Mouse (Mus musculus) ES-Bruce4 (cell line): ENCODE results near the gene Pcp4l1. TPM values are rescaled to one million over a fixed set of nuclear protein-coding genes. Genes with fewer than 3 reads are reported as not detected.

Experiments
- H3K27ac ChIP-seq: 2 replicates; pipeline ENCODE4 v1.5.1; 2012; ENCODE audit warnings: low read length, inconsistent platforms; ENCODE audit not compliant: insufficient read depth
- H3K27me3 ChIP-seq: 2 replicates; pipeline ENCODE4 v1.6.1; 2012; ENCODE audit warnings: mild to moderate bottlenecking, low read length, inconsistent platforms; ENCODE audit not compliant: control insufficient read depth, poor library complexity, insufficient read depth, severe bottlenecking
- H3K36me3 ChIP-seq: 2 replicates; pipeline ENCODE4 v1.6.1; 2012; ENCODE audit warnings: inconsistent platforms, mild to moderate bottlenecking, low read length, moderate library complexity; ENCODE audit not compliant: control insufficient read depth, poor library complexity, insufficient read depth, severe bottlenecking
- H3K4me1 ChIP-seq: one replicate; pipeline ENCODE4 v1.8.1; 2011; ENCODE audit warnings: low read length; ENCODE audit not compliant: control insufficient read depth, insufficient read depth
- H3K4me3 ChIP-seq: 2 replicates; pipeline ENCODE4 v1.5.1; 2011; ENCODE audit warnings: low read depth, mild to moderate bottlenecking, low read length
- H3K9ac ChIP-seq: 2 replicates; pipeline ENCODE4 v1.6.1; 2012; ENCODE audit warnings: low read depth, mild to moderate bottlenecking, inconsistent platforms; ENCODE audit not compliant: poor library complexity, severe bottlenecking
- H3K9me3 ChIP-seq: replicated peaks from 2 replicates; pipeline ENCODE4 v1.6.1; 2012; ENCODE audit warnings: mild to moderate bottlenecking, low read length, inconsistent platforms; ENCODE audit not compliant: control insufficient read depth, poor library complexity, insufficient read depth, severe bottlenecking
- CTCF ChIP-seq: IDR thresholded peaks from one replicate; pipeline ENCODE4 v1.8.1; 2011; ENCODE audit warnings: low read depth, low read length
- EP300 ChIP-seq: IDR thresholded peaks from 2 replicates; pipeline ENCODE4 v1.6.1; 2011; ENCODE audit warnings: low read depth, low read length; ENCODE audit not compliant: insufficient read depth
- POLR2A ChIP-seq: IDR thresholded peaks from one replicate; pipeline ENCODE4 v1.8.1; 2011; ENCODE audit warnings: low read length; ENCODE audit not compliant: insufficient read depth
- polyA plus RNA-seq: library from polyadenylated mRNA; stranded (reverse); fragments of >200 nt; gene quantifications from 2 replicates; pipeline ENCODE4 v1.2.4, GENCODE M21; 2011; ENCODE audit warnings: low read depth; ENCODE audit not compliant: missing spikeins, insufficient read depth, insufficient read length

The Pcp4l1 gene
- polyA plus RNA-seq, 1 experiment = 0.37 TPM

DNA sequence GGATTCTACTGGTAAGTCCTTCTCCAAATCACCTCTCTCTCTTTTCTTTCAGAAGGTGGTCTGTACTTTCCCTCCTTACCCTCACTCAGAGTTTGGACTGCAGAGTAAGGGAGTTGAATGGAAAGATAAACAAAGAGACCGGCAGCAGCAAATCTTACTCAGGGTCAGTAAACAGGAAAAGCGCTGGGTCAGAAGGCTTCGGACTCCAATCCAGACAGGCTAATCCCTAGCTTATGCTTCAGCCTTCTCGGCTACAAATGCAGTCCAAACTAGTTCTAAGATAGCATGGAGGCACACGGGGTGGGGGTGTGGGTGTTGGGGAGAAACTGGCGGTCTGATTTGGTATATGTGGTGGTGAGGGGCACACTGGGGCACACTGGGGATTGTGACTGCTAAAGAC lies 41.4 kb upstream of the Pcp4l1 start:
- TF ChIP-seq POLR2A = no peak
- TF ChIP-seq EP300 = no peak
- no peak for TF ChIP-seq CTCF
- H3K4me3 ChIP-seq = no peak overlapping the region
- peaks cover 36% of the 10 kb centered on the region for H3K36me3 ChIP-seq
- no peaks in the 10 kb centered on the region for H3K27me3 ChIP-seq
- H3K9ac ChIP-seq = no peak overlapping the region
- H3K9me3 ChIP-seq = no peaks in the 10 kb centered on the region
- peaks cover 2% of the 10 kb centered on the region for H3K4me1 ChIP-seq
- no peak overlapping the region for H3K27ac ChIP-seq

DNA sequence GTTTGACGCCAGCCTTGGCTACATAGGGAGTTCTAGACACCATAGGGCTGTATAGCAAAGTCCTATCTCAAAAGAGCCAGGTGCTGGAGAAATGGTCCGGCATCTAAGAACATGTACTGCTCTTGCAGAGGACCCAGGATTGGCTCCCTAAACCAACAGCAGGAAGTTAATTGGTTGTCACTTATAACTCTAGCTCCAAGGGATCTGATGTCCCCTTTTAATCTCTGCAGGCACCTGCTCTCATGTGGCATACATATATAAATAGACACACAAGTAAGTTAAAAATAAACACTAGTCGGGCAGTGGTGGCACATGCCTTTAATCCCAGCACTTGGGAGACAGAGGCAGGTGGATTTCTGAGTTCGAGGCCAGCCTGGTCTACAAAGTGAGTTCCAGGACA lies 39.7 kb upstream of the Pcp4l1 start:
- Histone ChIP-seq H3K27me3 (no peaks in the 10 kb centered on the region), H3K36me3 (peaks cover 36% of the 10 kb centered on the region), H3K4me1 (no peaks in the 10 kb centered on the region), H3K4me3 (no peak overlapping the region), H3K9me3 (no peaks in the 10 kb centered on the region), H3K27ac (no peak overlapping the region), H3K9ac (no peak overlapping the region)
- TF ChIP-seq EP300 = no peak
- TF ChIP-seq POLR2A = no peak
- no peak for TF ChIP-seq CTCF

DNA sequence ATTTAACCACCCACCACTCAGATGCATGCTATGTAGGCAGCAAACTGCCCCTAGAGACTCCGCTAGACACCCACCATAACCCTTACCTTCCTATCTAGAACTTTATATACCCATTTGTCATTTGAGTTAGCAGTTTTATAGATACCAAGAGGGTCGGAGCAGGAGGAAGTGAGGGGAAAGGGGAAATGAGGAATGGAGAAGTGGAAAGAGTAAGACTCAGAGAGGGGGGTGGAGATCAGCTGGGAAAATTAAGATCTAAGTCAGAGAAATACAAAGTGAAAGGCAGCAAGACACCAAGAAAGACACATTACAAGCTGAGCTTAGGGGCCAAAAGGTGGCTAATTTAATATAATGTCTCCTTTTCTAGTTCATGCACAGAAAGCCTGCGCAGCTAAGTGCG lies 38.5 kb upstream of the Pcp4l1 start:
- Histone ChIP-seq H3K36me3 (peaks cover 36% of the 10 kb centered on the region), H3K9me3 (no peaks in the 10 kb centered on the region), H3K4me1 (peaks cover 3% of the 10 kb centered on the region), H3K4me3 (no peak overlapping the region), H3K27me3 (no peaks in the 10 kb centered on the region), H3K9ac (no peak overlapping the region), H3K27ac (no peak overlapping the region)
- TF ChIP-seq EP300 (no peak), CTCF (no peak), POLR2A (no peak)

DNA sequence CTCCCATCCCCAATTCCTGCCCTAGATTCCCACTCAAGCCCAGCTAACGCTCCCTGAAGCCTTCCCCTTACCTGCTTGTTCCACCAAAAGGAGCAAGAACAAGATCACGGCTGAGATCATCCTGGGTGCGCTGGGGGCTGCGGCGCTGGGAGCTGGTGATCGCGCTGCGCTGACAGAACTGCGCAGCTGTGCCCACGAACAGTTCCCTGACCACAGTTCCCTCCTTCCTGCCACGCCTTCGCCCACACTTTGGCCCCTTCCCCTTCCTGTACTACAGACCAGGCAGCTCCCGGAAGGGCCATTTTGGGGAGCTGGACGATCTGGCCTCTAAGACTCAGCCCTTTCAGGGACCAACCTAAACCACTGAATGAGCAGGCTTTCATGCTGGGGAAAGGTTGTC lies 38.1 kb upstream of the Pcp4l1 start, which contains the start of gene Fcer1g:
Gene Fcer1g, minus strand, starts transcription at position 240 of the 400 bp plus-strand sequence.
- Histone ChIP-seq H3K4me1 (peaks cover 4% of the 10 kb centered on the region), H3K27me3 (no peaks in the 10 kb centered on the region), H3K27ac (no peak within 1 kb of the TSS), H3K9ac (no peak within 1 kb of the TSS), H3K4me3 (no peak within 1 kb of the TSS), H3K9me3 (no peaks in the 10 kb centered on the region), H3K36me3 (peaks cover 35% of the 10 kb centered on the region)
- no peak for TF ChIP-seq EP300
- no peak for TF ChIP-seq POLR2A
- TF ChIP-seq CTCF = no peak

DNA sequence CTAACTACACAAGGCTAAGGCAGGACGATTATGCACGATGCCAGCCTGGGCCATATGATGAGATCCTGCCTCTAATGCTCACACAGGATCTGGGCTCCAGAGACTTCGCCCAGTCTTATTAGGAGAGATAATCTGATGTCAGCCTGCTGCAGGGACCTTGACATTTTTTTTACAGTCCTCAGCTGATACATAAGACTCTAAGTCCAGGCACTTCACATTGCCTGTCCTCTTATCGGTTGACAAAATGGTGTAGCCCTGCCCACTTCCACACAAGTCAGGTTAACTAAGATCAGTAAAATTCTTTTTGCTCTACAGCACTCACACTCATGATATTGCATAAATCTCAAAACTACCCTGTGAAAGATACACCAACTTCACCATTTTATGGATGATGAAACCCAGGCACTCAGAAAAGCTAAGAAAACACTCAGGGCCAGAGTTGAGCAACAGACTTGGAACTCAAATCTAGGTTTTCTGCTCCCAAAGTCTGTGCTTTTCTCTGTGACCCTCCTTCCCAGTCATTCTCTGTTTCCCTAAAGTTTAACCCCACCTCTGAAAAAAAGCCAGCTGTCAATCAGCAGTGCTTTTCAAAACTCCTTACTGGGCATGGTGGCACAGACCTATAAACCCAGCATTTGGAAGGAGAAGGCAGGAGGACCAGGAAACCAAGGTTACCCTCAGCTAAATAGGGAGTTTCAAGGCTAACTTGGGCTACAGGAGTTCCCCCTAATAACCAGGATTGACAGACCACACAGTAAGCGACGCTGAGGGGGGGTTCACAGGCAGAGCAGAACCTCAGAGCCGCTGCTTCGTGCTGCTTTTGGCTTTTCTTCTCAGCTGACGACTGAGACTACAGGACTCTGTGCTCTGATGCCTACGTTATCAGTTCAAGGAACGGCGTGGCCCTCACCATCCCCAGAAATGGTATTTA lies 37.0 kb upstream of the Pcp4l1 start:
- Histone ChIP-seq H3K36me3 (peaks cover 30% of the 10 kb centered on the region), H3K4me1 (peaks cover 4% of the 10 kb centered on the region), H3K4me3 (no peak overlapping the region), H3K9me3 (no peaks in the 10 kb centered on the region), H3K27me3 (no peaks in the 10 kb centered on the region), H3K27ac (no peak overlapping the region), H3K9ac (no peak overlapping the region)
- TF ChIP-seq EP300 (no peak), POLR2A (no peak), CTCF (no peak)

DNA sequence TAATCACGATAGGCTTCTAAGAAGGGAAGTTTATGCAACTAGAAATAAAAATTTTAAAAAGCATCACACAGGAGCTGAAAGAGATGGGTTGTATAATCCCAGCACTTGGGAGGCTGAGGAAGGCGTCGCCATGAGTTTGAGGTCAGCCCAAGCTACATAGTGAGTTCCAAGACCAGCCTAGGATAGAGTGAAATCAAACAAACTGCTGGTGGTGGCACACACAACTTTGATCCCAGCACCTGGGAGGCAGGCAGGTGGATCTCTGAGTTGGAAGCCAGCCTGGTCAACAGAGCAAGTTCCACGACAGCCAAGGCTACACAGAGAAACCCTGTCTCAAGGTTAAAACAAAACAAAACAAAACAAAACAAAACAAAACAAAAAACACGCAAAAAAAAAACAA lies 36.3 kb upstream of the Pcp4l1 start:
- no peak overlapping the region for H3K27ac ChIP-seq
- peaks cover 4% of the 10 kb centered on the region for H3K4me1 ChIP-seq
- H3K27me3 ChIP-seq = no peaks in the 10 kb centered on the region
- no peak overlapping the region for H3K9ac ChIP-seq
- TF ChIP-seq CTCF = no peak
- no peak for TF ChIP-seq POLR2A
- no peak for TF ChIP-seq EP300
- no peak overlapping the region for H3K4me3 ChIP-seq
- H3K36me3 ChIP-seq = peaks cover 24% of the 10 kb centered on the region
- H3K9me3 ChIP-seq = no peaks in the 10 kb centered on the region
